8 mouse cellular contexts compared by ENCODE assay signal in the genomic region with DNA sequence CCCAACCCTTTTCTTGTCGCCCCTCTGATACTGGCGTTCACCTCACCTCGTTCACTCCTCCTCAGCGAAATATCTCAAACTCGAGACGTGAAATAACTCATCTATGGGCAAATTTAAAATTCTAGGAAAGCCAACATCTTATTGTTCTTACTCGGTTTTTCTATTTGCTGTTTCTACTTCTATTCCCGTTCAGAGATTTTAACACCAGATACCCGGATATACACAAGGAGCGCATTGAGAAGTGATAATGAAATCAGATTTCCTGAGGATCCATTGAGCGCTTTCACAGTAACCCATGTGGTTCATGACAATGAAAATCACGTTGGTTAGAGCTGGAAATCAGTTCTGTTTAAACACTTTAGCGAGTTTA. TPM values are rescaled to one million over a fixed set of nuclear protein-coding genes. Genes with fewer than 3 reads are reported as not detected.
A peak's percentile ranks its signal among the peaks of the same experiment; 100 is the strongest.
DNase-seq lines count a peak whose midpoint lies in the region; ATAC-seq lines count a peak whose summit lies in the region.

No protein-coding gene starts in this region.

- no peak for ATAC-seq in heart, embryonic 15.5 days (replicated peaks; ENCODE audit: insufficient number of reproducible peaks, insufficient read depth, low FRiP score, low read depth)
- ATAC-seq in hindbrain, embryonic 11.5 days (ENCODE audit: low FRiP score): no peak
- ATAC-seq in midbrain, embryonic 12.5 days (ENCODE audit: low FRiP score, low read depth): no peak

- no peak for DNase-seq in heart, postnatal 14 days
- peak; percentile 35 for DNase-seq in MN1 (ENCODE audit: low spot score)
- DNase-seq in hindbrain, embryonic 11.5 days (ENCODE audit: low spot score): no peak
- DNase-seq in thymus, postnatal 10 days (ENCODE audit: low spot score in 2 of 2): no peak
- no peak for DNase-seq in ovary, postnatal 14 days (ENCODE audit: low spot score)
- DNase-seq in layer of hippocampus, adult 9-10 months (ENCODE audit: low spot score): no peak

- H3K27me3 ChIP-seq in heart, embryonic 15.5 days: no peaks in the 10 kb centered on the region
- H3K27me3 ChIP-seq in hindbrain, embryonic 11.5 days (ENCODE audit: control insufficient read depth, insufficient read depth, low read length): no peaks in the 10 kb centered on the region
- no peaks in the 10 kb centered on the region for H3K27me3 ChIP-seq in midbrain, embryonic 12.5 days

- H3K4me3 ChIP-seq in heart, embryonic 15.5 days: peak overlapping the region; percentile 82
- H3K4me3 ChIP-seq in hindbrain, embryonic 11.5 days (ENCODE audit: low read depth, low read length): peak overlapping the region; percentile 72
- H3K4me3 ChIP-seq in midbrain, embryonic 12.5 days: peak overlapping the region; percentile 86

- peak overlapping the region; percentile 88 for H3K27ac ChIP-seq in heart, embryonic 15.5 days
- peak overlapping the region; percentile 58 for H3K27ac ChIP-seq in hindbrain, embryonic 11.5 days (ENCODE audit: low read depth, low read length)
- H3K27ac ChIP-seq in midbrain, embryonic 12.5 days (replicated peaks): peak overlapping the region; percentile 85

- H3K36me3 ChIP-seq in heart, embryonic 15.5 days: peaks cover 30% of the 10 kb centered on the region
- peaks cover 10% of the 10 kb centered on the region for H3K36me3 ChIP-seq in hindbrain, embryonic 11.5 days (ENCODE audit: control insufficient read depth, insufficient read depth, low read length)
- H3K36me3 ChIP-seq in midbrain, embryonic 12.5 days: peaks cover 26% of the 10 kb centered on the region

- WGBS in heart, embryonic 15.5 days: under 1% methylated on average over 13 of the region's 13 CpGs
- WGBS in hindbrain, embryonic 11.5 days: 1% methylated on average over 13 of the region's 13 CpGs
- WGBS in midbrain, embryonic 12.5 days: under 1% methylated on average over 13 of the region's 13 CpGs

- peaks cover 18% of the 10 kb centered on the region for H3K4me1 ChIP-seq in heart, embryonic 15.5 days (replicated peaks)
- H3K4me1 ChIP-seq in hindbrain, embryonic 11.5 days (replicated peaks; ENCODE audit: control insufficient read depth, insufficient read depth, low read length): no peaks in the 10 kb centered on the region; the same call in 1 of the 2 replicates
- H3K4me1 ChIP-seq in midbrain, embryonic 12.5 days: peaks cover 15% of the 10 kb centered on the region

- H3K9ac ChIP-seq in heart, embryonic 15.5 days: peak overlapping the region; percentile 88
- peak overlapping the region; percentile 79 for H3K9ac ChIP-seq in hindbrain, embryonic 11.5 days (ENCODE audit: low read depth, low read length)
- peak overlapping the region; percentile 90 for H3K9ac ChIP-seq in midbrain, embryonic 12.5 days (replicated peaks)

- H3K9me3 ChIP-seq in heart, embryonic 15.5 days (replicated peaks): no peaks in the 10 kb centered on the region
- no peaks in the 10 kb centered on the region for H3K9me3 ChIP-seq in hindbrain, embryonic 11.5 days (ENCODE audit: control insufficient read depth, low read length)
- H3K9me3 ChIP-seq in midbrain, embryonic 12.5 days: no peaks in the 10 kb centered on the region

- intact Hi-C loops in heart, postnatal 14 days (cut with DNase I): no loop called here

- H3K4me2 ChIP-seq in heart, embryonic 15.5 days: peak overlapping the region; percentile 69
- H3K4me2 ChIP-seq in hindbrain, embryonic 11.5 days (replicated peaks; ENCODE audit: low read depth, low read length): peak overlapping the region; percentile 58
- H3K4me2 ChIP-seq in midbrain, embryonic 12.5 days (replicated peaks): peak overlapping the region; percentile 63

RNA-seq across cellular contexts. Expression of a gene that starts 0.7 kb away (rescaled TPM):
- polyA plus RNA-seq in heart, embryonic 15.5 days (2015; fragmentation: Nextera tagmentation; extraction: Ambion mirVana): 231 and 234 TPM in 2 replicates
- total RNA-seq in heart, postnatal 14 days (2021): 100 to 1,000 TPM; 184 to 190 TPM
- polyA plus RNA-seq in hindbrain, embryonic 11.5 days (2014; fragmentation: Nextera tagmentation; extraction: Ambion mirVana): 284 TPM in 2 replicates
- polyA plus RNA-seq in midbrain, embryonic 12.5 days (2016; fragmentation: Nextera tagmentation; extraction: Ambion mirVana): 207 and 209 TPM in 2 replicates

RNA-seq across cellular contexts. Expression of a gene that starts 38.0 kb away (rescaled TPM):
- 11.4 and 14.5 TPM in 2 replicates for polyA plus RNA-seq in heart, embryonic 15.5 days (2015; fragmentation: Nextera tagmentation; extraction: Ambion mirVana)
- total RNA-seq in heart, postnatal 14 days (2021): 1 to 10 TPM; 4.3 to 6.3 TPM
- polyA plus RNA-seq in hindbrain, embryonic 11.5 days (2014; fragmentation: Nextera tagmentation; extraction: Ambion mirVana): 15.1 and 21.2 TPM in 2 replicates
- 29.2 and 32.9 TPM in 2 replicates for polyA plus RNA-seq in midbrain, embryonic 12.5 days (2016; fragmentation: Nextera tagmentation; extraction: Ambion mirVana)

RNA-seq across cellular contexts. Expression of a gene that starts 56.9 kb away (rescaled TPM):
- 22.5 and 29.2 TPM in 2 replicates for polyA plus RNA-seq in heart, embryonic 15.5 days (2015; fragmentation: Nextera tagmentation; extraction: Ambion mirVana)
- 10 to 100 TPM; 19.3 to 22.6 TPM for total RNA-seq in heart, postnatal 14 days (2021)
- polyA plus RNA-seq in hindbrain, embryonic 11.5 days (2014; fragmentation: Nextera tagmentation; extraction: Ambion mirVana): 46.0 and 49.3 TPM in 2 replicates
- polyA plus RNA-seq in midbrain, embryonic 12.5 days (2016; fragmentation: Nextera tagmentation; extraction: Ambion mirVana): 53.5 and 54.5 TPM in 2 replicates

RNA-seq across cellular contexts. Expression of a gene that starts 57.0 kb away (rescaled TPM):
- polyA plus RNA-seq in heart, embryonic 15.5 days (2015; fragmentation: Nextera tagmentation; extraction: Ambion mirVana): 355 and 388 TPM in 2 replicates
- total RNA-seq in heart, postnatal 14 days (2021): 100 to 1,000 TPM; 752 to 790 TPM
- 215 and 217 TPM in 2 replicates for polyA plus RNA-seq in hindbrain, embryonic 11.5 days (2014; fragmentation: Nextera tagmentation; extraction: Ambion mirVana)
- polyA plus RNA-seq in midbrain, embryonic 12.5 days (2016; fragmentation: Nextera tagmentation; extraction: Ambion mirVana): 187 and 196 TPM in 2 replicates
